Mouse (Mus musculus): Measurements from ENCODE around the gene Hoxa6.

DNA sequence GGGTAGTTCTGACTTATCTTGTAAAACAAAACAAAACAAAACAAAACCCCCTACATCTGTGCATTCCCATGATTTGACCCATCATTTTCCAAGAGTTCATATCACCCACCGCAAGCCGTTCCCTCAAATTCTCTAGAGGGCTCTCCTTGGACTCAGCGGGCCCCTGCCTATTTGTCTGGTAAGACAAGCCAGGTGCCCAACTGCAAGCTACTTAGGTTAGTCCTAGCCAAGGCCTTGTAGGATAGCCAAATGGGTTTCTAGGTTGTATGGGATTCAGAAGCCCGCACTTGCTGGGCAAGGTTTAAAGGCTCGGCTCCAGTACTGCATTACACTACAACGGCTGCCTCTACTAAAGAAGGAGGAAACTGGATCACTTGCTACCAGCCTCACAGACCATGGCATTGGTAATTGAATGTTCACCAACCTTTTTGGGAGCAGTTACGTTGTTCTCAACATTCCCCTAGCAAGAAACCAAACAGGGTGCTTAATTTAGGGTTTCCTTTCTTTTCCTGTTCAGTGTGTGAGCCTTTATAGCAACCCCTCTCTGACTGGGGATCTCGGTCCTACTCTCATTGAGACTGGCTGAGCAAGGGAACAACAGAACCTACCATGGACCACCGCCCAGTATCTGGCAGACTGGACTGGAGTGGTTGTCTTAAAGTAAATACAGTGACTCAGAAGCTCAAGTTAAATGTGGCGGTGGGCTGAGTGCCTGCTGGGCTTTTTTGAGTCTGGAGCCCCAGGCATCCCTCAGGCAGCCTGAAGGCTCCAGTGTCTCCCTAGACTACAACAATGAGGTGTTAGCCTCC is 29.0 kb upstream of the Hoxa6 start:
- no peak for TF ChIP-seq POLR2A (IDR thresholded peaks at IDR 0.05; ENCODE audit: low read depth, low read length)
- no peak for TF ChIP-seq CTCF (IDR thresholded peaks at IDR 0.05; ENCODE audit: extremely low read depth, insufficient read depth, insufficient read length, insufficient replicate concordance)

Measured in spleen, adult 2 months (tissue).